Mouse (Mus musculus): ENCODE data around the gene C3.

C3 gene

GRCm38 (mm10) chr17:57249186-57250181 lies 21.5 kb upstream of the C3 start, which contains the start of gene Trip10:
Gene Trip10, plus strand, starts transcription at chr17:57249455.
- peak; percentile 99 for DNase-seq

- DNase-seq, result peak; percentile 95
These were observed 20.8 kb upstream of the C3 start for GRCm38 (mm10) chr17:57248771-57249170.

- DNase-seq, result peak; percentile 99
These were observed 20.3 kb upstream of the C3 start, which contains the start of gene Gpr108 for GRCm38 (mm10) chr17:57248201-57248699. Gene Gpr108, minus strand, starts transcription at chr17:57248446.

DNA sequence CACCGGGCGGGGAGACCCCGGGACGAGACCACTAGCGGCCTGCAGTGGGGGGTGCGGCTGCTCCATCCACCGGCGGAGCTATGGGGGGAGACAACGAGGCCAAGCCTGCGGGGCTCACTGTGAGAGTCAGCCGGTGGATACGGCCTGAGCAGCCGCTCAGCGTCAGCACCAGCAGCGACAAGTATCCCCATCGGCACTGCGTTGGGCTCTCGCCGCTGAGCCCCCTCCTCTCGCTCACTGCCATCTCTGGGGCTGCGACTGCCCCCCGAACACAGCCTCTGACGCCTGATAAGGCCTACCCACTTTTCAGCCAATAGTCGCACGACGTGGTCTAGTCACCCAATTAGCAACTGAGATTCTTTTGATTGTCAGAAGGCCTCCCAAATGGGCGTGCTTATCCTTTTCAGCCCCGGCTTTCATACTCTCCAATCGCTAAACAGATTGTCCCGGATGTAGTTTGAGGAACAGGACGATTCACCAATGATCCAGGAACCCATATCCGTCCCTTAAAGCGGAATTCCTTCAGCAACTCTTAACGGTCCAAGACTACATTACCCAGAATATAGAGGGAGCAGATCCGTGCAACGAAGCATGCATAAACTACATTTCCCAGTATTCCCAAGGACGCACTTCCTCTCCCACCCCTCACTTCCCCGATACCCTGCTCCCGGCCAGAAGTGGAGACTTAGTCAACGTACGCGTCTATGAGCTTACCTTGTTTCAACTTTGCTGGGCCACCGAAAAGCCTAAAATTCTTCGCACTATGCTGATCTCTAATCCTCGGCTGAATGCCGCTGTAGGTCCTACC lies 19.7 kb upstream of the C3 start:
- peak; percentile 100 for DNase-seq

DNA sequence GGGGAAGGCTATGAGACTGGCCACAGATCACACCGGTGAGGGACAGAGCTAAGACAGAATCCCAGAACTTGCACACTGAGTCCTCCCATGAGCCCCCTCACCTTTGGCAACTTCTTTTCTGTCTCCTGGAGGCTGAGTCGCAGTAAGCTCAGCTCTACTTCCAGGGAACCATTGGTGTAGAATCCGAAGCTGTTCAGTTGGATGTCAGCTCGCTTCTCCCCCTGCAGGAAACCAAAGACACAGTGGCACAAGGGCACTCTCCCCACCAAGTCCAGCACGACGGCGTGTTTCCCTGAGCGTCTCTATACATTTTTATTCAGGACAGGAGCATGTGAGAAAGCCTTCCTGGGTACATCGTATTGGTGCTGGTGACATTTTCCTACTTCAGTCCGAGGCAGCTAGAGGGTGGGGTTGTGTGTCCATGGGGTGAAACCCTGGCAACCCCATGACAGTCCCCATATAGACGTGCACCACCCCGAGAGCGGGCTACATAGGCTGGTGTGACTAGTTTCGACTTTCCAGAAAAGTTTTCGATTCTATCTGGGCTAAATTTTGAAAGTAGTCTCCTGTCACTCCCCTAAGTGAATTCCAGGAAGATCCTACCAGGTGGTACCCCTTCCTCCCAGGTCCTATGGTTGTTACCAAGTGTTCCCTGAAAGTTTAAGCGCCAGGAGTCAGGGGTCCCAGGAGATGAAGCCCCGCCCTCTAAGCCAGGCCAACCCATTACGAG lies 18.9 kb upstream of the C3 start:
- DNase-seq, result no peak

- DNase-seq, result peak; percentile 90
These were observed 17.5 kb upstream of the C3 start for GRCm38 (mm10) chr17:57245311-57245929.

DNA sequence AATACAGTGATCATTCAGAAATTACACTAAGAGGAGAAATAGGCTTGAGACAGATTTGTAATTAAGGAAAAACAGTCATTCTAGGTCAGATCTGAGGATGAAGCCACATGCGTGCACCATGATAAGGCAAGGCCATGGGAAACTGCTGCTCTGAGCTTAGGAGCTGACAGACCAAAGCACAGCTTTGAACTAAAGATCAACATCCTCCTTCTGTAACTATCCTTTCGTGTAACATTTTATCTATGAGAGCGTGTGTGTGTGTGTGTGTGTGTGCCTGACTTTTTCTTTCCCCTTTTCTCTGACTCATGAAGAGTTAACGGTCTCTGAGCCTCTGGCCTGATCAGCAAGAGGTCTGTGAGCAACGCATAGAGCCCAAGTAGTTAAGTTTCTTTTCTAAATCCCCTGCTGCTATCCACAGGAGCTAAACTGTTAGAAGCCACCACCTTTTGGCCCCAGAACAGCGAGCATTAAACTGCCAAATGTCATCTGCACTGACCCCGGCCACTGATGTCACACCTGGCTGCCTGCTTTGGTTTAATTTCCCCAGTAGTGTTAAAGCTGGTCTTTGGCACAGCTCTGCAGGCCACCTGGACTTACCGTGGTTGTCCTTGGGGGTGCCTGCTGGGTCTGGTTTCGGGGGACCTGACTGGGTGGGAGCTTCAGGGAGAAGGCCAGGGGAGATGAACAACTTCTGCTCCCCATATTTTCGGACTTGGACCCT lies 15.9 kb upstream of the C3 start:
- DNase-seq, result peak; percentile 87

- peak; percentile 91 for DNase-seq
These were observed 9.2 kb upstream of the C3 start for GRCm38 (mm10) chr17:57237181-57237580.

- peak; percentile 91 for DNase-seq
These were observed 7.9 kb upstream of the C3 start for GRCm38 (mm10) chr17:57235803-57236202.

DNA sequence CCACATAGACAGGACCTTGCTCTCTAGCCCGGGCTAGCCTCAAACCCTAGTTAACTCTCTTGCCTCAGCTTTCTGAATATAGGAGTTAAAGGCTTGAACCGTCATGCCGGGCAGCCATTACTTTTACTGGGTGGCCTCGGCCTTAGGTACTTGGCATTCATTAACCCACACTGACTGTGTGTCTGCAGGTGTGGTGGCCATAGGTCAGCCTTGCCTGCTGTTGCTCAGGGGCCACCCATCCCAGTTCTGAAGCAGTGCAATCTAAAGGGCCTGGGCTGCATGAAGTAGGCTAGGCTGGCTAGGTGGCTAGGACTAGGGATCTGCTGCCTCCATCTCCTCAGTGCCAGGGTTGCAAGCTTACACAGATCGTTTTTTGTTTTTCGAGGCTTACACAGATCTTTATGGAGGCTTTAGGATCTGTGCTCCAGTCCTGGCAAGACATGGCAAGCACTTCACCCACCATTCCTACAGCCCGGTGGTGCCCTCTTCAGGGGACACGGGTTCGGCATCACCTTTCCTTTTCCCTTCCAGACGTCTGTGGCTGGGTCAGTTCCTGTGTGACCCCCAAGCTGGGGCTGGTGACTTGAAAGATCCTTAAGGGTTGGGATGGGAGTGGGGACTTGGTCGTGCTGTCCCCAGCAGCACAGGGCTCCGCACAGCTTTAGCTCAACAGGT lies 6.5 kb upstream of the C3 start:
- peak; percentile 71 for DNase-seq

DNA sequence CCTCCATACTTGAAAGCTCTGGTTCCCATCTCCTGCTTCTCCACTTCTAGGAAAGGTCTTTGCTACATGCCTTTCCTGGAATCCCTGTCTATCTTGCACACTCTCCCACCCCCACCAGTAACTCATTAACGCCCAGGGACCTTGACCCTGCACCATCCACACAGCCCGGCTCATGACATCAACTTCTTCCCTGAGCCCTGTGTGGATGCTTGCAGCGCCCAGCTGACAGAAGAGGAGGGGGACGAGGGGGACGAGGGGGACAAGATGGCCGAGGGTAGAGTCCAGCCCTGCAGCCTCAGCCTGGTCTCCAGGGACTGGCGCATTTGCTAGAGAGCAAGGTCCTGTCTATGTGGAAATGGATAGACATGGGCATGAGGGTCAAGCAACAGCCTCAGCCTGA lies 5.1 kb upstream of the C3 start:
- DNase-seq, result peak; percentile 88

DNA sequence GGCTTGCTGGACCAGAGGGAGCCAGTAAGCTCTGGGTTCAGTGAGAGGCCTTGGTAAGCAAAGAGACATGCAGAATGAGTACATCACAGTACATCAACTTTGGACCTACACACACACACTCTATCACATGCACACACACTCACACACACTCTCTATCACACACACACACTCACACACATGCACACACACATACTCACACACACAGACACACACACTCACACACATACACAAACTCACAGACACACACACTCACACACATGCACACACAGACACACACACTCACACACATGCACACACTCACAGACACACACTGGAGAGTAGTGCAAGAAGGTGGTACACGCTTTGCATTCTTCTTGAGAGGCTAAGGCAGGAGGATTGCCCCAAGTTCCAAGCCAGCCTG lies 4.3 kb upstream of the C3 start:
- peak; percentile 73 for DNase-seq

GRCm38 (mm10) chr17:57231321-57231771 lies 3.4 kb upstream of the C3 start:
- peak; percentile 95 for DNase-seq

- DNase-seq, result peak; percentile 94
These were observed 2.8 kb upstream of the C3 start for GRCm38 (mm10) chr17:57230728-57231125.

GRCm38 (mm10) chr17:57229851-57230727 lies 2.2 kb upstream of the C3 start:
- DNase-seq, result peak; percentile 93

GRCm38 (mm10) chr17:57228873-57229272 lies 937 bp upstream of the C3 start:
- DNase-seq, result no peak

- no peak for DNase-seq
These were observed 468 bp downstream of the C3 start for GRCm38 (mm10) chr17:57227468-57227867.

DNA sequence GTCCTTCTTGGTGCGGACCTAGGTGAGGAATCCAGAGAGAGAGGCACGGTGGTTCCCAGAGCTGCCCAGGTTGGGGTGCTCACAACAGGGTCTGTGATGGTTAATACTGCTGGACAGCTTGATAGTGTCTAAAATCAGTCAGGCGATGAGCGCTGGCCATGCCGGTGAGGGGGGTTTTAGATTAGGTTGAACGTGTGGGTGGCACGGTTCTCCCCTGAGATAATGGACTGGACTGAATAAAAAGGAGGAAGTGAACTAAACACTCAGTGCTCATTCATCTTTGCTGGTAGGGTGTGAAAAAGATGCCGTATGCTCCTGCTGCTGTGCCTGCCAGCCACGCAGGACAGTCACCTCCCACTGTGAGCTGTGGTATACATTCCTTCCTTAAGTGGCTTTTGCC lies 4.6 kb downstream of the C3 start:
- peak; percentile 83 for DNase-seq

DNA sequence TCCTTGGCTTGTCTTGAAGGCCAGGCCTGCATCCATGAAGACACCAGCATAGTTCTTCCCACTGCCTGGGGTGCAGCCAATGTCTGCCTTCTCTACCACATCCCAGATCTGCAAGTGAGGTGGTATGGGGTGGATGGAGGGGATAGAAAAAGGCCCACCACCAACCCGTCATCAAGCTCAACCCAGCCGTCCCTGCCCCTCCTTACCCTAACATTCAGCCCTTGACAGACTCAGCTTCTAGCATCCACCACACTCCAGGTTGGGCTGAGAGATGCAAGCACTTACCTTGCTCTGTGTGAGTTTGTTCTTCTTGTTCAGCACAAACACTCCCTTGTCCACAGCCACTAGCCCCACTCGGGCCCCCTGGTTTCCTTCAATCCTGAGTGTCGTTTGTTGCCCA lies 6.0 kb downstream of the C3 start:
- DNase-seq, result peak; percentile 84

GRCm38 (mm10) chr17:57219884-57220207 lies 8.1 kb downstream of the C3 start:
- DNase-seq, result peak; percentile 92

Data from heart, adult 11 months (tissue).